Comparison of ENCODE assay signal across 9 mouse cellular contexts in genomic region chr9:62838146-62838505, GRCm38 (mm10). TPM values are rescaled to one million over a fixed set of nuclear protein-coding genes. Genes with fewer than 3 reads are reported as not detected.
DNase-seq lines count a peak whose midpoint lies in the region; ATAC-seq and TF ChIP-seq lines count a peak whose summit lies in the region.
"Had no signal": no experiment of that assay in that cellular context is flagged by ENCODE, and none has a peak within 500 bp of the region (broad histone marks: within the 10 kb centered on the region; RNA-seq: fewer than 3 reads in every experiment).

No protein-coding gene starts in this region.

- peak overlapping the region; percentile 95 for H3K4me3 ChIP-seq in gastrocnemius, adult 2 months
- peak overlapping the region; percentile 63 for H3K4me3 ChIP-seq in thymus, adult 2 months (ENCODE audit: control insufficient read depth, insufficient read depth, low read length)
- H3K4me3 ChIP-seq in liver, embryonic 12.5 days = peak overlapping the region; percentile 76

- TF ChIP-seq CTCF in gastrocnemius, adult 2 months (IDR thresholded peaks at IDR 0.05) = no peak
- no peak for TF ChIP-seq CTCF in thymus, adult 2 months (IDR thresholded peaks at IDR 0.05; ENCODE audit: borderline replicate concordance, control insufficient read depth, extremely low read depth, insufficient read depth, low read length, poor library complexity)

- no peak for ATAC-seq in liver, embryonic 12.5 days
- ATAC-seq in megakaryocyte progenitor cell, adult 5-6 weeks (replicated peaks; ENCODE audit: poor library complexity) = no peak

- peak overlapping the region; percentile 91 for H3K27ac ChIP-seq in gastrocnemius, adult 2 months
- H3K27ac ChIP-seq in thymus, adult 2 months (ENCODE audit: control insufficient read depth, insufficient read depth, low read length) = no peak overlapping the region
- H3K27ac ChIP-seq in liver, embryonic 12.5 days = peak overlapping the region; percentile 90

- H3K36me3 ChIP-seq in thymus, adult 2 months (ENCODE audit: control insufficient read depth, insufficient read depth, low read length) = no peaks in the 10 kb centered on the region
- no peaks in the 10 kb centered on the region for H3K36me3 ChIP-seq in liver, embryonic 12.5 days

- peaks cover 20% of the 10 kb centered on the region for H3K4me1 ChIP-seq in thymus, adult 2 months (replicated peaks; ENCODE audit: control insufficient read depth, insufficient read depth, low read length)
- H3K4me1 ChIP-seq in liver, embryonic 12.5 days = peaks cover 60% of the 10 kb centered on the region

- intact Hi-C loops in gastrocnemius, adult 2 months (cut with DNase I) = no loop called here
- intact Hi-C loops in gastrocnemius, postnatal 36 days (cut with DNase I) = no loop called here

- WGBS in thymus, adult 2 months = 6% methylated on average over 8 of the region's 8 CpGs
- 6% methylated on average over 8 of the region's 8 CpGs for WGBS in liver, embryonic 12.5 days (ENCODE audit: insufficient replicate concordance)

- no peaks in the 10 kb centered on the region for H3K9me3 ChIP-seq in liver, embryonic 12.5 days (replicated peaks)

- H3K4me2 ChIP-seq in liver, embryonic 12.5 days = peak overlapping the region; percentile 89

- TF ChIP-seq POLR2A in thymus, adult 2 months (IDR thresholded peaks at IDR 0.05; ENCODE audit: control insufficient read depth, extremely low read depth, insufficient read depth, low read length, poor library complexity) = no peak

- no peaks in the 10 kb centered on the region for H3K27me3 ChIP-seq in thymus, adult 2 months (ENCODE audit: control insufficient read depth, insufficient read depth, low read length)
- no peaks in the 10 kb centered on the region for H3K27me3 ChIP-seq in liver, embryonic 12.5 days (replicated peaks)

- DNase-seq in gastrocnemius, adult 2 months = no peak
- DNase-seq in gastrocnemius, postnatal 36 days = no peak
- DNase-seq in thymus, adult 2 months = no peak
- no peak for DNase-seq in thymus, adult 18-20 months
- no peak for DNase-seq in layer of hippocampus, postnatal 14 days (ENCODE audit: low spot score in 2 of 2)
- no peak for DNase-seq in adrenal gland, postnatal 4 days (ENCODE audit: low spot score in 2 of 2)

- H3K9ac ChIP-seq in liver, embryonic 12.5 days = peak overlapping the region; percentile 94

RNA-seq across cellular contexts. Expression of gene Cln6, which starts 0.5 kb away (rescaled TPM):
- total RNA-seq in gastrocnemius, adult 2 months (2021) = 10 to 100 TPM; 17.5 to 20.7 TPM
- 10 to 100 TPM; 14.4 to 18.6 TPM for total RNA-seq in gastrocnemius, postnatal 36 days (2021)
- polyA plus RNA-seq in thymus, adult 2 months (2012; rRNA removed) = 83.6 and 106 TPM in 2 replicates
- polyA plus RNA-seq in liver, embryonic 12.5 days (2016; fragmentation: Nextera tagmentation; extraction: Ambion mirVana) = 15.2 and 18.5 TPM in 2 replicates
- 53.0 and 53.5 TPM in 2 replicates for total RNA-seq in megakaryocyte progenitor cell, adult 5-6 weeks (2015)
- 22.3 and 25.5 TPM in 2 replicates for total RNA-seq in megakaryocyte progenitor cell, adult 5-6 weeks (2017)
- total RNA-seq in layer of hippocampus, postnatal 14 days (2021) = 10 to 100 TPM; 10.7 to 11.3 TPM
- total RNA-seq in adrenal gland, postnatal 4 days (2021) = 10 to 100 TPM; 37.5 to 38.1 TPM

RNA-seq across cellular contexts. Expression of gene Calml4, which starts 19.8 kb away (rescaled TPM):
- 1 to 10 TPM in 1 of 2 experiments, under 1 TPM in 1; 0.99 to 1.1 TPM for total RNA-seq in gastrocnemius, adult 2 months (2021)
- 1 to 10 TPM; 1.2 to 2.7 TPM for total RNA-seq in gastrocnemius, postnatal 36 days (2021)
- polyA plus RNA-seq in thymus, adult 2 months (2012; rRNA removed) = 0.99 and 1.9 TPM in 2 replicates
- polyA plus RNA-seq in liver, embryonic 12.5 days (2016; fragmentation: Nextera tagmentation; extraction: Ambion mirVana) = 1.2 and 2.7 TPM in 2 replicates
- 1.4 and 2.1 TPM in 2 replicates for total RNA-seq in megakaryocyte progenitor cell, adult 5-6 weeks (2015)
- 1.6 and 2.8 TPM in 2 replicates for total RNA-seq in megakaryocyte progenitor cell, adult 5-6 weeks (2017)
- total RNA-seq in layer of hippocampus, postnatal 14 days (2021) = 10 to 100 TPM in 1 of 2 experiments, under 1 TPM in 1; 0.83 to 16.9 TPM
- 10 to 100 TPM; 23.4 to 47.3 TPM for total RNA-seq in adrenal gland, postnatal 4 days (2021)
- total RNA-seq: neutrophil, adult 5-6 weeks had no signal

RNA-seq across cellular contexts. Expression of gene Fem1b, which starts 26.4 kb away (rescaled TPM):
- total RNA-seq in gastrocnemius, adult 2 months (2021) = 10 to 100 TPM; 13.6 to 15.8 TPM
- 10 to 100 TPM; 13.6 to 13.8 TPM for total RNA-seq in gastrocnemius, postnatal 36 days (2021)
- 15.3 and 20.5 TPM in 2 replicates for polyA plus RNA-seq in thymus, adult 2 months (2012; rRNA removed)
- polyA plus RNA-seq in liver, embryonic 12.5 days (2016; fragmentation: Nextera tagmentation; extraction: Ambion mirVana) = 19.5 and 20.3 TPM in 2 replicates
- total RNA-seq in megakaryocyte progenitor cell, adult 5-6 weeks (2015) = 28.2 and 31.4 TPM in 2 replicates
- total RNA-seq in megakaryocyte progenitor cell, adult 5-6 weeks (2017) = 46.9 and 54.6 TPM in 2 replicates
- total RNA-seq in layer of hippocampus, postnatal 14 days (2021) = 100 to 1,000 TPM; 111 to 113 TPM
- total RNA-seq in adrenal gland, postnatal 4 days (2021) = 10 to 100 TPM; 44.0 to 50.4 TPM
